Mouse (Mus musculus) kidney, adult 9 months (tissue): ENCODE data around the gene Arhgap25.
A peak's percentile ranks its signal among the peaks of the same experiment; 100 is the strongest.
"Not testable (repeated sequence)": the region's sequence is repeated elsewhere in the genome, so short reads cannot be mapped to it uniquely, and the experiment has no call there.

Experiments used
- DNase-seq: peaks from one replicate; pipeline ENCODE4 v3.0.0; 2022

The Arhgap25 gene

DNA sequence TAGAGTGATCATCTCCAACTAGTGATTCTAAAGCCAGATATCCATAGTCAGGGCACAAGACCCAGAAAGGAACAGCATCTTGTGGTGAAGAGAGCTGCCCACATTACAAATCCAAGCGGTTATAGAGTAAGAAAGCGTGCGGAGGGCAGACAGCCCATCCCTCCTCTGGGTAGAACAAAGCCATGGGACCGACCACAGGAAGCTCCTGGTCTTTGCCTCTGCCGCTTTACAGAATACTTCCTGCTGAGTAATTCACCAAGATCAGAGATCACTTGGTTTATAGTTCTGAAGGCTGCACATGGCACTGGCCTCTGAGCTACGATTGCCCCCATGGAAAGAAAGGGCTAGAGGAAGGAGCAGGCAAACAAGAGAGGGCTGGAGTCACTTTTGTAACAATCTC, 30.6 kb downstream of the Arhgap25 start:
- no peak for DNase-seq

GRCm38 (mm10) chr6:87500696-87501095, 32.4 kb downstream of the Arhgap25 start:
- DNase-seq: no peak

GRCm38 (mm10) chr6:87499791-87500190, 33.3 kb downstream of the Arhgap25 start:
- no peak for DNase-seq

- peak; percentile 39 for DNase-seq
These were observed 36.9 kb downstream of the Arhgap25 start for GRCm38 (mm10) chr6:87496143-87496542.

- DNase-seq: peak; percentile 5
These were observed 38.7 kb downstream of the Arhgap25 start for GRCm38 (mm10) chr6:87494339-87494738.

DNA sequence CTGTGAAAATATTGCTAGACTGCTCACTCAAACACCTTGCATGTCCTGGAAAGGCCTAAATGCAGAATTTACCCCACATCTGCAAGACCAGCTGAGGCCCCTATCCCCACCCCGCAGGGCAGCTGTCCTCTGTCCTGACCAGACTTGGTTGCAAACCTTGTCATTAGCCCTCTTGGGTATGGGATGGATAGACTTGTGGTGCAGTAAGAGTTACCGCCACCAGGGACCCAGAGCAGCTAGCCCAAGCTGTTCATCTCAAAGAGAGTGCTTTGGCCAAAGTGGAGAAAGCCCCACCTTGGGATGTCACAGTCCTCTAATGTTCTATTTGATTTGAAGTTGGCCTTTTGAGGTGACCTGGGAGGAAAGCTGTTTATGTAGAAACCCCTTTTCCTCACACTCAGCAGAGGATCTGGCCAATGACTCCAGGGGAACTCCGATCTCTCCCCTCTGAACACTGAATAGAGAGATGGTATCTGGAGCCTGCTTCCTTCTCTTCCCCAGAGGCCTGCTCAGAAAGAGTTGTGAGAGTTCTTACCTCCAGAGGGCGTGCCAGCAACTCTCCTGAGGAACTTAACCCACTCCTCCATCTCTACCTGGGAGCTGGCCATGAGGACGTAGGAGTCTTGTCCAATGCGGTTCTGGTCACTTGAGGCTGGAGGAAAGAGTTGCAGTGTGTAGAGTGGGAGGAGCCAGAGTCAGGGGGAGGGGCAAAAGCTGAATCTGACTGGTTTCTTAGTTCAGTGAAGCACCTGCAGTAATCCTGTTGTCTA, 45.2 kb downstream of the Arhgap25 start:
- DNase-seq: peak; percentile 22

DNA sequence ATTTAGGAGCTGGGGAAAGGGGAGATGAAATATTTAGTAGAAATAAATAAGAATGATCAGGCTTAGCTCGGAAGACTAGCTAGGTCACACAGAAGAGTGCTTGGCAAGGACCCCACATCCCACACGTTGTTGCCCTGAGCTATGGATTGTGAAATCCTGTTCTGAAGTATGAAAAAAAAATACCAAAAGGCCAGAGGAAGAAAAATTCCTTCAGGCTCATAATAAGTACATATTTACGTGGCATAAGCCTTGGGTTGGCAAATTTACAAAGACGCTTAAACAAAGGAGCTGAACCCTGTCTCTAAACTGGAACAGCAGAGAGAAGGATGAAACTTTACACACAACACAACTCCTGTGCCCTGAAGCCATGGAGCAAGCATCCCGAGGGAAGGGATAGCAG, 48.3 kb downstream of the Arhgap25 start:
- no peak for DNase-seq

GRCm38 (mm10) chr6:87483900-87484289, 49.2 kb downstream of the Arhgap25 start:
- DNase-seq: no peak

- no peak for DNase-seq
These were observed 49.7 kb downstream of the Arhgap25 start for GRCm38 (mm10) chr6:87483224-87483899.

DNA sequence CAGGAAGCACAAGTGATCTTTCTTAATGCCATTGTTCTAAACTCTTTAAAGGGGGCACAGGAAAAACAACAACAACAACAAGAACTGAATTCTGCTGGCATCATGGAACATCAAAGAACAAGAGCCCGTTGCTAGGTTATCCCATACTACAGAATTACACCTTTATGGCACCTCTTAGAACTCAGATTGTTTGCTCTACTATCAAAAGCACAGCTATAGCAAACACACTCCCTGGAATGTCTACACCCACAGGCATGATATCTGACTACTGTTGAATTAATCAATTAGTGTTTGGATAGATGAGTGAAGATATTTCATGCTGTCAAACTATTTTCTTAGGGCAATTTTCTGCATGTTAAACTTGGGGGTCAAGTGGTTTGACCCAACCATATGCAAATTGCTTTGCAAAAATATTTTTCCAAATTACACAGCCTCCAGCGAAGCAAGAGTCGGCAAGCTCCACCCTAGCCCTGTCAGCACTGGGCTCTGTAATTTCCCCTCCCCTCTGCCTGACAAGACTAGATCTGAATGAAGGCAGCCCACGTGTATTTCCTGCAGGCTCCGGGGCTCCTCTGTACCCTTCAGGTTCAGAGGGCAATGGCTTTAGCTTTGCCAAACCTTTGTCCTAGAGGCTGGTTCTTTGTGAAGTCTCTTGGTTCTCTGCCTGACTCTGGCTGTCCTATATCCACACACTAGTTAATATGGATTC, 53.6 kb downstream of the Arhgap25 start:
- DNase-seq: no peak

DNA sequence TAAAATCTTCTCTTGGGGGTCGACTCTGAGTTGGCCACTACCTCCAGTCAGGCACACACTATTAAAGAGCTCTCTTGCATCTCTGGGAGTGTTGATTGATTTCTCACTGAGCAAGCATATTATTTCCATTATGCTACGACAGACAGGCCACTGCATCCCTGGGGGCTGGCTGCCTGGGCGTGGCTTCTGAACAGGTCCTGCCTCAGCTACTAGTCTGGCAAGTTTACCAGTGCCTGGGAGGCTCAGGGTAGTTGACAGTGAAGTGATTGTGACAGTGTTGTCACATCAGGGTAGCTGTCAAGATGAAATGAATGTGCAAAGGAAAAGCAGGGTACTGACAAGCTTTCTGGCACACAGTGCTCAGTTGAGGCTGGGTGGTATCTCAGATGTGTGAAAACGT, 54.2 kb downstream of the Arhgap25 start:
- no peak for DNase-seq

DNA sequence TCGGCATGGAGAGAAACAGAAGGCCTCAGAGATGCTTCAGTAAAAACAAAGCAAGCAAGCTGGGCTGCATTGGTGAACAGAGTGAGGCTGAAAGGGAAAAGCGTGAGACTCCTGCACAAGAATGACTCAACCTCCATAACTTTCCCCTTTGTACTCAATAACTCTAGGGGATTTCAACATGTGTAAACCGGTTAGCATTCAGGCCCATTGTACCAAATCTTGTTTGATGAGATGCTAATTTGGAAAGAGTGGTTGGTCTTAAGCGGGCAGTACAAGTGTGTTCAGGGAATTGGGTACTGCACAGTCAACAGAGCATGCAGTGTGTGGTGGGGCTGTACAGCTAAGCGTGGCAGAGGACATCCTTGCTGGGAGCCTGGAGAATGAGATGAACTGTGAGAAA, 57.8 kb downstream of the Arhgap25 start:
- no peak for DNase-seq

DNA sequence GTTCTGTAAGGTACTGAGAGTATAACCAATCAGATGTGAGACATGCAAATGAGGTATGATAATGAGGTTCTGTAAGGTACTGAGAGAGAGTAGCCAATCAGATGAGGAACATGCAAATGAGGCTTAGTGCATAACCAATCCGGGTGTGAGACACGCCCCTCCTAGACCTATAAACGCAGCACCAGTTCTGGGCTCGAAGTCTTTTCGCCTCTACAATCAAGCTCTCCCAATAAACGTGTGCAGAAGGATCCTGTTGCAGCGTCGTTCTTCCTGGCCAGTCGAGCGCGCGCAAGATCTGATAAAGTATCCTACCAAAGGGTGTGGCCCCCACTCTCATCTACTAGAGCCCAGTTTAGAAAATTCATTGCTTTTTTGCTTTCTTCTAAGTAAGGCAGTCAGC, 63.0 kb downstream of the Arhgap25 start:
- not testable (repeated sequence) for DNase-seq

DNA sequence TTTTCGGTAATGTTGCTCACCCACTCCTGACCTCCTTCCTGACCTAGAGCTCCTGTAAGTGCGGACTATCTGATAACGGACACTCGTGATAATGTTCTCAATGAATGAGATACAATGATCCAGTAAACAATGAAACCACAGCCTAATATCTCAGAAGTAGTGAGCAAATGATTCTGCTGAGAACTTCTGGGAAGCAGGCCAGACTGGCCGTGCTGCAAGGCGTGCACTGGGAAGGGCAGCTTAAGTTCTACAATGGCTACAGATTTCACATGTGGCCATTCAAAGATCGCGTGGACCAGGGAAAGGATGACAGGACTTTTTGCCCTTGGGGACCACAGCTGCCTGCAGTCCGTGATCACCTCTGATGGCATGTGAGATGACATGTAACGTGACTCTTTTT, 64.7 kb downstream of the Arhgap25 start:
- no peak for DNase-seq

DNA sequence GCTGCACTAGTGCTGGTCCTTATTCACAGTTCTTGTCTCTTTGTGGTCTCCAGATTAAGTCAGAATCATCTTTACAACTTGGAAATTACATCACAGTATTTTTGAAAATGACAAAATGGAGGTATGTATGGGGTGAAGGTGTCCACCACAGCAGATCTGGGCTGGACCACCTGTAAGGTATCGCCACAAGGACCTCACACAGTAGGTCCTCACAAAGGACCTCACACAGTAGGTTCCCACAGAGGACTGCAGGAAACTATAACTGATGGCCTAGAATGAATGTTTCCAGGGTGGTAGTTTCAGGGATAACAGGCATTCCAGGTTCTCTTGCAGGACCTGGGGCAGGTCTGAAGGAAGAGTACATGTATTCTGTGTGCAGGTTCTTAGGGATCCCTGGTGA, 65.7 kb downstream of the Arhgap25 start:
- no peak for DNase-seq

GRCm38 (mm10) chr6:87466221-87466620, 66.8 kb downstream of the Arhgap25 start:
- peak; percentile 80 for DNase-seq

DNA sequence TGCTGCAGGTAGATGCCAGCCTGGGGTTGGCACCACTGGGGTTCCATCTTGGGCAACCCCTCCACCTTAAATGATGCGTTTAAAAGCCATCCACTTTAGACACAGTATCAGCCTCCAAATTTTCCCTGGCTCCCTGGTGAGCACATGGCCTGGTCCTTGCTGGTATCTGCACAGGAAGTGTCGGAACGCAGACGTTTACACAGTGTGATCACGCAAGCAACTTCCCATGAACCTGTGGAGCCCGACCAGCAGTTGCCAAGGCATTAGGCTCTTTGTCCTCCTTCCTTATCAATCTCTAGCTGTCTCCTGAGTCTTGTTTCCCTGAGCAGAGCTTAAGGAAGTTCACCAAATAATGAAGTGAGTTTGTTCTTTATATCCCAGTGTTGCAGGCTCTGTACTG, 77.6 kb downstream of the Arhgap25 start:
- no peak for DNase-seq

DNA sequence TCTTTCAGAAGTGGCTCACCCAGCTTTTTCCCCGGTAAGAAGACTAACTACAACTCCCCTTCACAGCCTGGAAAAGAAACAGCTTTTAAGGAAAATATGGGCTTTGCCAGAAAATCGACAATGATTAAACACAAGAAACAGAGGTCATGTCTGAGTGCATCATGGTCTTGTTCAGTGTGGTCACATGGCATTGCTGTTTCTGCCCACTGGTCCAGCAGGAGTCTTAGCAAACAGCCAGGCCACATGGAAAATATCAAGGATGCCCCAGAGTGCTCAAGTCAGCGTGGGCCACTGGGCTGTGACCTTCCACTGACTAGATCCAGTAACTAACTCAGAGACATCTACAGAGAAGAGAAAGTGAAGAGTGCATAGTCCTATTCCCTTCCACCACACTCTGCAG, 81.3 kb downstream of the Arhgap25 start:
- peak; percentile 46 for DNase-seq

- peak; percentile 57 for DNase-seq
These were observed 82.0 kb downstream of the Arhgap25 start for GRCm38 (mm10) chr6:87451016-87451415.

DNA sequence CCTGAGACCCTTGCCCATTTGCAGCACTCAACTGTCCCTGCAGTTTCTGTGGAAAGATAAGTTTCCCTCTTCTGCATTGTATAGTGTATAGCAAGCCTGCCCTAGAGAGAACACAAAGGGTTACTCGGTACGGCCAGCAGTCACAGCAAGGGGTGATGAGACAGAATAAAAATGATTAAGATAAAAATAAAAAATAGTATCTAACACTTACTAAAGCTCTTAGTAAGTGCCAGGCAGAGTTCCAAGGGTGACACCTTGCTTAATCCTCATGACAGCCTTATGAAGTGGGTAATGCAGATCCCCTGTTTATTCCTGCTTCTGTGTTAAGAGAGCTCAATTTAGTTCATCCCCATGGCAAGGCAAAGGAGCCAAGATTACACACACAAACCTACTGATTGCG, 83.5 kb downstream of the Arhgap25 start:
- no peak for DNase-seq

DNA sequence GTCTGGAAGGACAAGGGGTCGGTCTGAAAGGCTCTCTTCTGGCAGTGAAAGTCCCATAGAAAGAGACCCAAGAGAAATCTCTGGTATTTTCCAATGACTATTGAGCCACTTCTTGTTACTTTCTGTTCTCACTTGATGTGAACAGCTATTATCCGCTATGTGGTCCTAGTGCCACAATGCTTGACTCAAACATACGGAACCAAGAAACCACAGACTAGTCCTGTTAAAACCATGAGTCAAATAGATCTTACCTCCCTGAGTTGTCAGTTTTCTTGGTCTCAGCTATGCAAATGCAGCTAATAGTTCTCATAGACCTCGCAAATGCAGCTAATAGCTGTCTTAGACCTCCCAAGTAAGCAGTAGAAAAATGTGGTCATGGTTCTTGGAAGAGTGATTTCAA, 85.8 kb downstream of the Arhgap25 start:
- DNase-seq: no peak

DNA sequence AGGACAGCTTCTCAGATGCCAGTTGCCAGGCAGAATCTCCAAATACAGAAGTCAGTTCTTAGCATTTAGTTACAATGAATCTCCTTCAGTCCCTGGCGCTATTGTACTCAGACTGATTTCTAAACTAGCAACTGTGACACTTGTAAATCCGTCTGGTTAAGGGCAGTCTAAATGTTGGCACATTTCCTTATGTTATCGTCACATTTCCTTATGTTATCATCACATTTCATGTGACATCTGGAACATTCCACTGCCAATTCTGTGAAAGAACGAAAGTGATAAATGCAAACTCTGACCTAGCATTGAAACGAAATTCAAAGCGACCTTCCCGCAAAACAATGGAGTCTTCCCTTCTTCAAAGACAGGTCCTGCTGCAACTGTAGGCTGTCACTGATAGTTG, 87.8 kb downstream of the Arhgap25 start:
- no peak for DNase-seq

DNA sequence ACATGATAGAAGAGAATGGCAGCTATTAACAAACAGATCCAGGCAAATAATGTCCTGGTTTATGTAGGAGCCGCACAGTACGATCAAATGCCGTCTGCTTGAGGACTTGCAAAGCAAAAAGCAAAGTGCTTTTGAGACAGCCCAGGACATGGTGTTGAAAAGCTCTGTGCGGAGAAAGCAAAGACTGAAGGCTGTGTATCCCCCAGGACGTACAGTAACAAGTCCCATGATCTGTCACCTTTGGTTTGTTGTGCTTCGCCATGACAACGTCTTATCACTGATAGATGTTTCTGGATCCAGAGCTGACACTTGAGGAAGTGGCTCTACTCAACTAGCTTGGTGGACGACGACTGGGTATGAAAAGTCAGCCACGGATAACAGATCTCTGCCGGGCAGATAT, 89.8 kb downstream of the Arhgap25 start:
- no peak for DNase-seq

- DNase-seq: no peak
These were observed 96.3 kb downstream of the Arhgap25 start for GRCm38 (mm10) chr6:87436745-87437144.
